ENCODE assay signal across 7 mouse cellular contexts in the genomic region with DNA sequence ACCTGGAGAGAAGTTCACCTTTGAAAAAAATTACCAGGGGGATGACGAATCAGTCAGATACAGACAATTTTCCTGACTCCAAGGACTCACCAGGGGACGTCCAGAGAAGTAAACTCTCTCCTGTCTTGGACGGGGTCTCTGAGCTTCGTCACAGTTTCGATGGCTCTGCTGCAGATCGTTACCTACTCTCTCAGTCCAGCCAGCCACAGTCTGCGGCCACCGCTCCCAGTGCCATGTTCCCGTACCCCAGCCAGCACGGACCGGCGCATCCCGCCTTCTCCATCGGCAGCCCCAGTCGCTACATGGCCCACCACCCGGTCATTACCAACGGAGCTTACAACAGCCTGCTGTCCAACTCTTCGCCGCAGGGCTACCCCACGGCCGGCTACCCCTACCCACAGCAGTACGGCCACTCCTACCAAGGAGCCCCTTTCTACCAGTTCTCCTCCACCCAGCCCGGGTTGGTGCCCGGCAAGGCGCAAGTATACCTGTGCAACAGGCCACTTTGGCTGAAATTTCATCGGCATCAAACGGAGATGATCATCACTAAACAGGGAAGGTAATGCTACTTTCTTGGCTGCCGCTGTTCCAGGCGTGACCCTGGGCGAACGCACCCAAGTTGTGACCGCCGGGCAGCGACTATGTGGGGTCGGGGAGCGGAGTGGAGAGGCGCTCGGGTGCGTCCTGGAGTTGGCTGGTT. TPM values are rescaled to one million over a fixed set of nuclear protein-coding genes. Genes with fewer than 3 reads are reported as not detected.
DNase-seq lines count a peak whose midpoint lies in the region; ATAC-seq lines count a peak whose summit lies in the region.

No protein-coding gene starts in this region.

- H3K9me3 ChIP-seq in embryonic facial prominence, embryonic 15.5 days (replicated peaks): no peaks in the 10 kb centered on the region
- H3K9me3 ChIP-seq in intestine, embryonic 15.5 days: no peaks in the 10 kb centered on the region
- no peaks in the 10 kb centered on the region for H3K9me3 ChIP-seq in midbrain, embryonic 16.5 days (replicated peaks; ENCODE audit: control insufficient read depth, low read length, poor library complexity, severe bottlenecking)

- peak; percentile 35 to 46 for DNase-seq in layer of hippocampus, postnatal 25 days (ENCODE audit: extremely low spot score in 1 of 2, low spot score in 1 of 2)
- DNase-seq in layer of hippocampus, adult 9-10 months (ENCODE audit: low spot score): no peak
- DNase-seq in spleen, postnatal 14 days (ENCODE audit: low spot score in 2 of 2): no peak

- no peaks in the 10 kb centered on the region for H3K36me3 ChIP-seq in embryonic facial prominence, embryonic 15.5 days
- H3K36me3 ChIP-seq in intestine, embryonic 15.5 days: no peaks in the 10 kb centered on the region
- H3K36me3 ChIP-seq in midbrain, embryonic 16.5 days (ENCODE audit: control insufficient read depth, insufficient read depth, low read length): no peaks in the 10 kb centered on the region

- H3K4me3 ChIP-seq in brown adipose tissue, adult 24 weeks (ENCODE audit: insufficient read depth, low read depth, low read length): peak overlapping the region; percentile 5; the same call in 1 of the 2 replicates
- H3K4me3 ChIP-seq in embryonic facial prominence, embryonic 15.5 days (replicated peaks): peak overlapping the region; percentile 12; the same call in 1 of the 2 replicates
- no peak overlapping the region for H3K4me3 ChIP-seq in intestine, embryonic 15.5 days (replicated peaks)
- peak overlapping the region; percentile 15; the same call in 1 of the 2 replicates for H3K4me3 ChIP-seq in midbrain, embryonic 16.5 days (ENCODE audit: low read depth, low read length)

- no peak overlapping the region for H3K9ac ChIP-seq in embryonic facial prominence, embryonic 15.5 days
- no peak overlapping the region for H3K9ac ChIP-seq in intestine, embryonic 15.5 days
- no peak overlapping the region for H3K9ac ChIP-seq in midbrain, embryonic 16.5 days (ENCODE audit: low read depth, low read length)

- H3K27ac ChIP-seq in brown adipose tissue, adult 24 weeks (replicated peaks; ENCODE audit: low read depth, low read length): no peak overlapping the region
- no peak overlapping the region for H3K27ac ChIP-seq in embryonic facial prominence, embryonic 15.5 days (replicated peaks)
- H3K27ac ChIP-seq in intestine, embryonic 15.5 days: no peak overlapping the region
- peak overlapping the region; percentile 0; the same call in 1 of the 2 replicates for H3K27ac ChIP-seq in midbrain, embryonic 16.5 days (ENCODE audit: low read length)

- under 1% methylated on average over 39 of the region's 39 CpGs for WGBS in embryonic facial prominence, embryonic 15.5 days
- WGBS in intestine, embryonic 15.5 days: 2% methylated on average over 39 of the region's 39 CpGs
- WGBS in midbrain, embryonic 16.5 days: 2% methylated on average over 39 of the region's 39 CpGs

- peaks cover 12% of the 10 kb centered on the region for H3K4me1 ChIP-seq in brown adipose tissue, adult 24 weeks (ENCODE audit: control insufficient read depth, insufficient read depth, insufficient read length, low read length)
- peaks cover 35% of the 10 kb centered on the region for H3K4me1 ChIP-seq in embryonic facial prominence, embryonic 15.5 days
- 0 out of 2 replicates have a peak, but pooled peaks cover 18% of the 10 kb centered on the region for H3K4me1 ChIP-seq in intestine, embryonic 15.5 days (replicated peaks)
- peaks cover 10% of the 10 kb centered on the region; the same call in 1 of the 2 replicates for H3K4me1 ChIP-seq in midbrain, embryonic 16.5 days (ENCODE audit: control insufficient read depth, insufficient read depth, low read length)

- peak overlapping the region; percentile 25 for H3K4me2 ChIP-seq in embryonic facial prominence, embryonic 15.5 days (replicated peaks)
- peak overlapping the region; percentile 31; the same call in 1 of the 2 replicates for H3K4me2 ChIP-seq in intestine, embryonic 15.5 days (replicated peaks)
- H3K4me2 ChIP-seq in midbrain, embryonic 16.5 days (ENCODE audit: low read length): 0 out of 2 replicates have a peak overlapping the region, but pooled peaks have one; percentile 5

- peaks cover 72% of the 10 kb centered on the region for H3K27me3 ChIP-seq in embryonic facial prominence, embryonic 15.5 days
- peaks cover 70% of the 10 kb centered on the region for H3K27me3 ChIP-seq in intestine, embryonic 15.5 days (replicated peaks)
- peaks cover 38% of the 10 kb centered on the region for H3K27me3 ChIP-seq in midbrain, embryonic 16.5 days (ENCODE audit: control insufficient read depth, insufficient read depth, low read depth, low read length)

- ATAC-seq in embryonic facial prominence, embryonic 15.5 days (ENCODE audit: insufficient number of reproducible peaks, low FRiP score, low TSS enrichment, low read depth): peak; percentile 37; the same call in 1 of the 2 replicates
- peak; percentile 16; the same call in 1 of the 2 replicates for ATAC-seq in intestine, embryonic 15.5 days
- ATAC-seq in midbrain, embryonic 16.5 days: peak; percentile 36

RNA-seq across cellular contexts. Expression of a gene that starts 2.3 kb away (rescaled TPM):
- 10 to 100 TPM; 37.0 to 41.4 TPM for total RNA-seq in layer of hippocampus, postnatal 25 days (2021)
- not detected in 2 replicates for polyA plus RNA-seq in brown adipose tissue, adult 24 weeks (2012; ENCODE audit: insufficient read depth, insufficient read length, missing spikeins)
- polyA plus RNA-seq in embryonic facial prominence, embryonic 15.5 days (2015; fragmentation: Nextera tagmentation; extraction: Ambion mirVana): 0.17 and 0.52 TPM in 2 replicates
- polyA plus RNA-seq in intestine, embryonic 15.5 days (2015; fragmentation: Nextera tagmentation; extraction: Ambion mirVana): 0.09 TPM in 1 of 2 replicates, not detected in the other
- 2.4 and 3.3 TPM in 2 replicates for polyA plus RNA-seq in midbrain, embryonic 16.5 days (2015; fragmentation: Nextera tagmentation; extraction: Ambion mirVana)

Comparison
In these comparisons a context has a peak if more than half of its experiments do, and no peak if none do; other contexts are left out.
1. DNase-seq: peak in layer of hippocampus, postnatal 25 days (2 of 2); none in layer of hippocampus, adult 9-10 months (single experiment) and spleen, postnatal 14 days (0 of 2).
2. Peak in every context shown above with its lines, with median percentiles within 50 percentile points of each other: ATAC-seq and H3K4me2 ChIP-seq.